In genomic region chr5:142842137-142842642, GRCm38 (mm10) we compare ENCODE assay signal across 9 mouse cellular contexts. TPM values are rescaled to one million over a fixed set of nuclear protein-coding genes. Genes with fewer than 3 reads are reported as not detected.
DNase-seq lines count a peak whose midpoint lies in the region; ATAC-seq and TF ChIP-seq lines count a peak whose summit lies in the region.
"Had no signal": no experiment of that assay in that cellular context is flagged by ENCODE, and none has a peak within 500 bp of the region (broad histone marks: within the 10 kb centered on the region; RNA-seq: fewer than 3 reads in every experiment).

No protein-coding gene starts in this region.

- H3K4me2 ChIP-seq in liver, postnatal 0 days (ENCODE audit: low read depth, low read length): no peak overlapping the region
- H3K4me2 ChIP-seq in liver, embryonic 12.5 days: no peak overlapping the region
- no peak overlapping the region for H3K4me2 ChIP-seq in intestine, embryonic 15.5 days (replicated peaks)

- 33% methylated on average over 7 of the region's 7 CpGs for WGBS in liver, postnatal 0 days (ENCODE audit: insufficient replicate concordance)
- 17% methylated on average over 7 of the region's 7 CpGs for WGBS in liver, embryonic 12.5 days (ENCODE audit: insufficient replicate concordance)
- WGBS in intestine, embryonic 15.5 days: 28% methylated on average over 7 of the region's 7 CpGs

- H3K27ac ChIP-seq in liver, postnatal 0 days (ENCODE audit: low read depth): no peak overlapping the region
- no peak overlapping the region for H3K27ac ChIP-seq in liver, embryonic 12.5 days
- H3K27ac ChIP-seq in intestine, embryonic 15.5 days: no peak overlapping the region

- H3K27me3 ChIP-seq in liver, postnatal 0 days (ENCODE audit: insufficient read depth, low read length): no peaks in the 10 kb centered on the region
- peaks cover 6% of the 10 kb centered on the region; the same call in 1 of the 2 replicates for H3K27me3 ChIP-seq in liver, embryonic 12.5 days (replicated peaks)
- no peaks in the 10 kb centered on the region for H3K27me3 ChIP-seq in intestine, embryonic 15.5 days (replicated peaks)

- no peak overlapping the region for H3K4me3 ChIP-seq in liver, postnatal 0 days (ENCODE audit: low read depth, low read length)
- no peak overlapping the region for H3K4me3 ChIP-seq in liver, embryonic 12.5 days
- no peak overlapping the region for H3K4me3 ChIP-seq in intestine, embryonic 15.5 days (replicated peaks)
- H3K4me3 ChIP-seq: erythroblast, embryonic 14.5 days had no signal

- H3K4me1 ChIP-seq in liver, postnatal 0 days (ENCODE audit: insufficient read depth): no peaks in the 10 kb centered on the region
- H3K4me1 ChIP-seq in liver, embryonic 12.5 days: no peaks in the 10 kb centered on the region
- H3K4me1 ChIP-seq in intestine, embryonic 15.5 days (replicated peaks): no peaks in the 10 kb centered on the region

- peak; percentile 69 for TF ChIP-seq CTCF in liver, postnatal 0 days (IDR thresholded peaks at IDR 0.05; ENCODE audit: low read depth)

- DNase-seq in liver, postnatal 0 days: no peak
- peak; percentile 85 for DNase-seq in R1 (ENCODE audit: low read depth, low spot score)
- peak; percentile 61 for DNase-seq in embryo, embryonic 10 days (ENCODE audit: low spot score)
- peak; percentile 59 for DNase-seq in lung, postnatal 36 days
- no peak for DNase-seq in frontal cortex, postnatal 25 days (ENCODE audit: low spot score in 2 of 2)
- DNase-seq in ovary, postnatal 14 days (ENCODE audit: low spot score): no peak

- no peak overlapping the region for H3K9ac ChIP-seq in liver, postnatal 0 days (replicated peaks)
- no peak overlapping the region for H3K9ac ChIP-seq in liver, embryonic 12.5 days
- H3K9ac ChIP-seq in intestine, embryonic 15.5 days: no peak overlapping the region

- H3K36me3 ChIP-seq in liver, postnatal 0 days (replicated peaks; ENCODE audit: insufficient read depth, low read length): no peaks in the 10 kb centered on the region
- no peaks in the 10 kb centered on the region for H3K36me3 ChIP-seq in liver, embryonic 12.5 days
- no peaks in the 10 kb centered on the region for H3K36me3 ChIP-seq in intestine, embryonic 15.5 days

- ATAC-seq in liver, postnatal 0 days: no peak
- ATAC-seq in liver, embryonic 12.5 days: no peak
- ATAC-seq in intestine, embryonic 15.5 days: peak; percentile 61

- TF ChIP-seq EP300 in liver, postnatal 0 days (IDR thresholded peaks at IDR 0.05; ENCODE audit: low read depth): no peak

- H3K9me3 ChIP-seq in liver, postnatal 0 days (ENCODE audit: low read length): no peaks in the 10 kb centered on the region
- H3K9me3 ChIP-seq in liver, embryonic 12.5 days (replicated peaks): no peaks in the 10 kb centered on the region
- H3K9me3 ChIP-seq in intestine, embryonic 15.5 days: no peaks in the 10 kb centered on the region

RNA-seq across cellular contexts. Expression of gene Tnrc18, which starts 24.7 kb away (rescaled TPM):
- polyA plus RNA-seq in liver, postnatal 0 days (2015; fragmentation: Nextera tagmentation; extraction: Ambion mirVana): 2.9 and 4.0 TPM in 2 replicates
- 8.8 and 8.9 TPM in 2 replicates for polyA plus RNA-seq in liver, embryonic 12.5 days (2016; fragmentation: Nextera tagmentation; extraction: Ambion mirVana)
- 19.5 and 21.6 TPM in 2 replicates for polyA plus RNA-seq in intestine, embryonic 15.5 days (2015; fragmentation: Nextera tagmentation; extraction: Ambion mirVana)

RNA-seq across cellular contexts. Expression of gene Fbxl18, which starts 53.0 kb away (rescaled TPM):
- 1.8 and 3.2 TPM in 2 replicates for polyA plus RNA-seq in liver, postnatal 0 days (2015; fragmentation: Nextera tagmentation; extraction: Ambion mirVana)
- 5.8 and 6.1 TPM in 2 replicates for polyA plus RNA-seq in liver, embryonic 12.5 days (2016; fragmentation: Nextera tagmentation; extraction: Ambion mirVana)
- polyA plus RNA-seq in intestine, embryonic 15.5 days (2015; fragmentation: Nextera tagmentation; extraction: Ambion mirVana): 11.1 and 11.4 TPM in 2 replicates

Comparison
In these comparisons a context has a peak if more than half of its experiments do, and no peak if none do; other contexts are left out.
1. DNase-seq: peak in R1 (single experiment), embryo, embryonic 10 days (single experiment) and lung, postnatal 36 days (single experiment); none in liver, postnatal 0 days (single experiment), frontal cortex, postnatal 25 days (0 of 2) and ovary, postnatal 14 days (single experiment).